Comparison of ENCODE assay signal across 25 mouse cellular contexts in genomic region chr17:68666528-68666927, GRCm38 (mm10).
"Had no signal": no experiment of that assay in that cellular context is flagged by ENCODE, and none has a peak within 500 bp of the region (broad histone marks: within the 10 kb centered on the region; RNA-seq: fewer than 3 reads in every experiment).

No protein-coding gene starts in this region.

- H3K4me3 ChIP-seq: heart, adult 2 months; heart, embryonic 13.5 days; heart, embryonic 15.5 days; hindbrain, embryonic 13.5 days; kidney, embryonic 15.5 days; limb, embryonic 13.5 days; limb, embryonic 15.5 days; liver, embryonic 12.5 days had no signal

- H3K9me3 ChIP-seq: heart, embryonic 13.5 days; heart, embryonic 15.5 days; hindbrain, embryonic 13.5 days; kidney, embryonic 15.5 days; limb, embryonic 13.5 days; limb, embryonic 15.5 days; liver, embryonic 12.5 days had no signal

- ATAC-seq: hindbrain, embryonic 16.5 days; intestine, embryonic 16.5 days; liver, embryonic 12.5 days had no signal

- H3K9ac ChIP-seq: heart, embryonic 13.5 days; heart, embryonic 15.5 days; hindbrain, embryonic 13.5 days; kidney, embryonic 15.5 days; limb, embryonic 13.5 days; limb, embryonic 15.5 days; liver, embryonic 12.5 days had no signal

- DNase-seq: gastrocnemius, postnatal 14 days; gastrocnemius, postnatal 36 days; heart, adult 11 months; heart, adult 2 months; heart, postnatal 14 days; heart, postnatal 36 days; kidney, adult 11 months; kidney, adult 2 months; kidney, adult 9 months; kidney, postnatal 14 days; kidney, postnatal 36 days; layer of hippocampus, adult 9-11 months; layer of hippocampus, postnatal 36 days; left cerebral cortex, postnatal 4 days had no signal

- H3K4me1 ChIP-seq: heart, embryonic 13.5 days; heart, embryonic 15.5 days; hindbrain, embryonic 13.5 days; kidney, embryonic 15.5 days; limb, embryonic 13.5 days; limb, embryonic 15.5 days; liver, embryonic 12.5 days had no signal

- H3K36me3 ChIP-seq: heart, embryonic 13.5 days; heart, embryonic 15.5 days; hindbrain, embryonic 13.5 days; kidney, embryonic 15.5 days; limb, embryonic 13.5 days; limb, embryonic 15.5 days; liver, embryonic 12.5 days had no signal

- H3K27me3 ChIP-seq: heart, embryonic 13.5 days; heart, embryonic 15.5 days; hindbrain, embryonic 13.5 days; kidney, embryonic 15.5 days; limb, embryonic 13.5 days; limb, embryonic 15.5 days; liver, embryonic 12.5 days had no signal

- H3K4me2 ChIP-seq: heart, embryonic 11.5 days; heart, embryonic 13.5 days; heart, embryonic 15.5 days; hindbrain, embryonic 13.5 days; kidney, embryonic 15.5 days; limb, embryonic 13.5 days; limb, embryonic 15.5 days; liver, embryonic 12.5 days had no signal

- H3K27ac ChIP-seq: heart, adult 2 months; heart, embryonic 13.5 days; heart, embryonic 15.5 days; hindbrain, embryonic 13.5 days; kidney, embryonic 15.5 days; kidney, postnatal 0 days; limb, embryonic 13.5 days; limb, embryonic 15.5 days; liver, embryonic 12.5 days had no signal
